Mouse (Mus musculus): ENCODE data around the gene Cops7b.
"Not testable (repeated sequence)": the region's sequence is repeated elsewhere in the genome, so short reads cannot be mapped to it uniquely, and the experiment has no call there.

Gene Cops7b

GRCm38 (mm10) chr1:86582451-86583096 is at the start of gene Cops7b, which contains the start of gene Pde6d:
Gene Cops7b (plus strand): TSS chr1:86582904.
Gene Pde6d (minus strand): TSS chr1:86582629.
- peak; percentile 98 for DNase-seq

GRCm38 (mm10) chr1:86533411-86534130 is 49.1 kb upstream of the Cops7b start:
- peak; percentile 49 for DNase-seq

- DNase-seq, result no peak
Measured at GRCm38 (mm10) chr1:86538383-86538782, 44.3 kb upstream of the Cops7b start.

- DNase-seq, result not testable (repeated sequence)
Measured at GRCm38 (mm10) chr1:86539583-86539982, 43.1 kb upstream of the Cops7b start.

- DNase-seq, result no peak
Measured at GRCm38 (mm10) chr1:86542584-86542983, 40.1 kb upstream of the Cops7b start.

GRCm38 (mm10) chr1:86546797-86547196 is 35.9 kb upstream of the Cops7b start:
- DNase-seq, result no peak

GRCm38 (mm10) chr1:86551299-86551698 is 31.4 kb upstream of the Cops7b start:
- DNase-seq, result no peak

- no peak for DNase-seq
Measured at GRCm38 (mm10) chr1:86551877-86552276, 30.8 kb upstream of the Cops7b start.

GRCm38 (mm10) chr1:86555665-86556064 is 27.0 kb upstream of the Cops7b start:
- no peak for DNase-seq

GRCm38 (mm10) chr1:86557872-86558271 is 24.8 kb upstream of the Cops7b start:
- no peak for DNase-seq

- DNase-seq, result no peak
Measured at GRCm38 (mm10) chr1:86559232-86559631, 23.5 kb upstream of the Cops7b start.

GRCm38 (mm10) chr1:86562663-86563062 is 20.0 kb upstream of the Cops7b start:
- DNase-seq, result no peak

- DNase-seq, result no peak
Measured at GRCm38 (mm10) chr1:86568409-86568808, 14.3 kb upstream of the Cops7b start.

GRCm38 (mm10) chr1:86569292-86569860 is 13.3 kb upstream of the Cops7b start:
- DNase-seq, result no peak

GRCm38 (mm10) chr1:86571381-86571780 is 11.3 kb upstream of the Cops7b start:
- DNase-seq, result no peak

- DNase-seq, result no peak
Measured at GRCm38 (mm10) chr1:86571941-86572340, 10.8 kb upstream of the Cops7b start.

- DNase-seq, result no peak
Measured at GRCm38 (mm10) chr1:86580426-86580825, 2.3 kb upstream of the Cops7b start.

GRCm38 (mm10) chr1:86581692-86582450 is 833 bp upstream of the Cops7b start:
- DNase-seq, result no peak

- DNase-seq, result no peak
Measured at GRCm38 (mm10) chr1:86583709-86584108, 1.0 kb downstream of the Cops7b start.

- peak; percentile 80 for DNase-seq
Measured at GRCm38 (mm10) chr1:86586992-86587391, 4.3 kb downstream of the Cops7b start.

- no peak for DNase-seq
Measured at GRCm38 (mm10) chr1:86594539-86594938, 11.8 kb downstream of the Cops7b start.

GRCm38 (mm10) chr1:86595315-86595714 is 12.6 kb downstream of the Cops7b start:
- no peak for DNase-seq

- no peak for DNase-seq
Measured at GRCm38 (mm10) chr1:86596512-86596911, 13.8 kb downstream of the Cops7b start.
